Mouse (Mus musculus): ENCODE results near the gene Pwp1. TPM values are rescaled to one million over a fixed set of nuclear protein-coding genes. Genes with fewer than 3 reads are reported as not detected.

Gene Pwp1
- polyA plus RNA-seq, 1 experiment: 37.7 TPM

DNA sequence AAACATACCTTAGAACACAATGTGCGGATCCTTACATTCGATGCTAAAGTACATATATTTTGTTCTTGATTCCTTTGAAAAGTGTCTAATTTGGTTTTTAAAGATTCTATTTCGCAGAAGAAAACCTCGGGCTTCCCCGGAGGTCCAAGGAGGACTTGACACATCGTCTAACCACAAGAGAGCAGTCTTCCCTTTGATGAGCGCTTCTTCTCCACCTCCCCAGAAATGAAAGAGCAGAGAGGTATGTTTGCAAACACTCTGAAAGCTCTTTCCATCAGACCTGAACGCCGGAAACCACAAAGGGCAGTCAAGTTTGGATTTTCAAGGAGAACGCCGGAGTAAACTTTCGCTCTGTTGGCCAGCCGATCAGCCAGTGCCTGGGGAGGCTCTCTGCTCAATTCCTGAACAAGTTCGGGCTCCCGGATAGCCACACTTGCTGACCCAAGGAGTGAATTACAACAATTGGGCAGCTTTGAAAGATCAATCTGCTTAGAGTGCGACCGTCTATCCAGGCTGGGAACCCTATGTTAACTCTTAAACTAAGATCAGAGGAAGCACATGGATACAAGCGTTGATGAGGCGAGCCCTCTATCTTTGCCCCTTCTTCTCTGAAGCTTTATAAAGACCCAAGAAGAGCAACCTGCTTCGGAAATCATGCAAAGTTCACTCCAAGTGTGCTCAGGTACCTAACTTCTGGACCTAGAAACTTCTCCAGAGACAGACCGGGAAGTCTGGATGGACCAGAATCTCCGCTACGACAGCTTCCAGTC lies 98.6 kb downstream of the Pwp1 start, which contains the start of gene Ascl4:
TSS of gene Ascl4 (plus strand) at position 6 of the 770 bp plus-strand sequence.
- no peaks in the 10 kb centered on the region for H3K79me3 ChIP-seq (ENCODE audit: low read depth)
- no peaks in the 10 kb centered on the region for H3K36me3 ChIP-seq (ENCODE audit: control insufficient read depth, insufficient read depth)
- no peak for TF ChIP-seq MYOG (IDR thresholded peaks at IDR 0.05; ENCODE audit: control insufficient read depth, extremely low read depth, insufficient read length)
- no peak for TF ChIP-seq CTCF (IDR thresholded peaks at IDR 0.05; ENCODE audit: control insufficient read depth, insufficient read depth, insufficient read length)
- TF ChIP-seq MYOD1 (IDR thresholded peaks at IDR 0.05; ENCODE audit: control insufficient read depth, insufficient read length, low read depth): no peak
- no peak for TF ChIP-seq MAX (IDR thresholded peaks at IDR 0.05)
- no peak for TF ChIP-seq USF1 (IDR thresholded peaks at IDR 0.05; ENCODE audit: low read depth)
- TF ChIP-seq FOSL1 (IDR thresholded peaks at IDR 0.05; ENCODE audit: insufficient read depth, low read length, poor library complexity, severe bottlenecking): no peak
- TF ChIP-seq CEBPB (IDR thresholded peaks at IDR 0.05; ENCODE audit: low read depth): no peak
- no peak within 1 kb of the TSS for H3K4me3 ChIP-seq (ENCODE audit: insufficient read depth, poor library complexity, severe bottlenecking)
- peaks cover 18% of the 10 kb centered on the region for H3K27me3 ChIP-seq (ENCODE audit: control insufficient read depth, insufficient read depth, insufficient read length)
- H3ac ChIP-seq (ENCODE audit: control insufficient read depth, insufficient read length, low read depth): no peak within 1 kb of the TSS
- no peaks in the 10 kb centered on the region for H3K79me2 ChIP-seq (ENCODE audit: control insufficient read depth, insufficient read depth)

DNA sequence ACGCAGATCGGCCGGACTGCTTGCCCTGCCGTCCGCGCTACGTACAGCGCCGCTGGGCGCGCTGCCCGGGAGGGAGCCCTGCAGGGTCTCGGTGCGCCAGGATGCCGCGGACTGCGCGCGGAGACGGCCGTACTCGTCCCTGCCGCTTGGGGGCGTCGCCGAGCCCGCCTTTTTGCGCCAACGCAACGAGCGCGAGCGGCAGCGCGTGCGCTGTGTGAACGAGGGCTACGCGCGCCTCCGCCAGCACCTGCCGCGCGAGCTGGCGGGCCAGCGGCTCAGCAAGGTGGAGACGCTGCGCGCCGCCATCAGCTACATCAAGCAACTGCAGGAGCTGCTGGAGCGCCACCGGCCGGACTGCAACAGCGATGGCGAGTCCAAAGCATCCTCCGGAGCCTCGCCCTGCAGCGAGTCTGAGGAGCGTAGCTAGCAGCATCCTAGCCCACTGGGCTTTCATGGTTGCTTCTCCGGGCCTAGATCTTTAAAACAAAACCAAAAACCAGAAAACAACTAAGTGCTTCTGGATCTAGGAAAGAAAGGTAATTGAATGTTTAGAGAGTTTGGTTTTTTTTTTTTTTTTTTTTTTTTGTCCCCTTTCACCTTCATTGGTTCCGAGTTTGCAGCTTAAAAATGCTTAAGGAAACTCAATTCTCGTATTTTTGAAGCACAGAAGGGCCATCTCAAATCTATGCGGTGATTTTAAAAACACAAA lies 99.4 kb downstream of the Pwp1 start:
- TF ChIP-seq MYOG (IDR thresholded peaks at IDR 0.05; ENCODE audit: control insufficient read depth, extremely low read depth, insufficient read length) (no peak), CTCF (IDR thresholded peaks at IDR 0.05; ENCODE audit: control insufficient read depth, insufficient read depth, insufficient read length) (no peak), MAX (IDR thresholded peaks at IDR 0.05) (no peak), CEBPB (IDR thresholded peaks at IDR 0.05; ENCODE audit: low read depth) (no peak), MYOD1 (IDR thresholded peaks at IDR 0.05; ENCODE audit: control insufficient read depth, insufficient read length, low read depth) (no peak), FOSL1 (IDR thresholded peaks at IDR 0.05; ENCODE audit: insufficient read depth, low read length, poor library complexity, severe bottlenecking) (no peak), USF1 (IDR thresholded peaks at IDR 0.05; ENCODE audit: low read depth) (no peak)
- Histone ChIP-seq H3K4me3 (ENCODE audit: insufficient read depth, poor library complexity, severe bottlenecking) (no peak overlapping the region), H3K79me2 (ENCODE audit: control insufficient read depth, insufficient read depth) (no peaks in the 10 kb centered on the region), H3K36me3 (ENCODE audit: control insufficient read depth, insufficient read depth) (no peaks in the 10 kb centered on the region), H3ac (ENCODE audit: control insufficient read depth, insufficient read length, low read depth) (no peak overlapping the region), H3K79me3 (ENCODE audit: low read depth) (no peaks in the 10 kb centered on the region), H3K27me3 (ENCODE audit: control insufficient read depth, insufficient read depth, insufficient read length) (peaks cover 18% of the 10 kb centered on the region)

DNA sequence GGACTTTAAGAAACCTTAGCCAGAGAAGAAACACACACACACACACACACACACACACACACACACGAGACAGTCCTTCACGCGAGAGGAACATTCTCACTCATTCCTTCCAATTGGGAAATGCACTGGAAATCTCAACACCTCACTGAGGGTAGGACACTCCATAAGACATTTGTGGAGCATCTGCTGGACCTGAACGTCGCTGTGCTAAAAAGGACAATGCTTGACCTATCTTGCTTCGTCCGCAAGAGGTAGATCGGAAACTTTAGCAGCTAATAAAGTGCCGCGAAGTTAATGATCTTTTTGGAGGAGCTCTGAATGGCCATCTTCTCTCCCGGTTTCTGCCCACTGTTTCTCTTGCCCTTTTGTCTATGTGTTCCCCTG lies 99.9 kb downstream of the Pwp1 start:
- no peak overlapping the region for H3K4me3 ChIP-seq (ENCODE audit: insufficient read depth, poor library complexity, severe bottlenecking)

DNA sequence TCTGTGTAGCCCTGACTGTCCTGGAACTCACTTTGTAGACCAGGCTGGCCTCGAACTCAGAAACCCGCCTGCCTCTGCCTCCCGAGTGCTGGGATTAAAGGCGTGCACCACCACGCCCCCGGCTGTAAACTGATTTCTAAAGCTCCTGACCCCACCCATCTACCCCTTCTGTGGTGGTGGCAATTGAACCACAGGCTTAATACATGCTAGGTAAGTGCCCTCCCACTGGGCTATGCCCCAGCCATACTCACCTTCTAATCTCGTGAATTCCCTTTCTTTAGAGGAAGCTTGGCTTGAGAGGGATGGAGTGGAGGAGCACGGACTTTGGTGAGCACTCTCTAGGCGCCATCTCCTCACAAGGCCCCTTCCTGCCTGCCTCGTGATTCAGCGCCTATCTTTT lies 100.7 kb downstream of the Pwp1 start:
- no peak overlapping the region for H3K4me3 ChIP-seq (ENCODE audit: insufficient read depth, poor library complexity, severe bottlenecking)
- no peaks in the 10 kb centered on the region for H3K79me3 ChIP-seq (ENCODE audit: low read depth)
- H3K27me3 ChIP-seq (ENCODE audit: control insufficient read depth, insufficient read depth, insufficient read length): peaks cover 12% of the 10 kb centered on the region
- TF ChIP-seq CTCF (IDR thresholded peaks at IDR 0.05; ENCODE audit: control insufficient read depth, insufficient read depth, insufficient read length) (no peak), MYOD1 (IDR thresholded peaks at IDR 0.05; ENCODE audit: control insufficient read depth, insufficient read length, low read depth) (no peak), FOSL1 (IDR thresholded peaks at IDR 0.05; ENCODE audit: insufficient read depth, low read length, poor library complexity, severe bottlenecking) (no peak), CEBPB (IDR thresholded peaks at IDR 0.05; ENCODE audit: low read depth) (no peak), USF1 (IDR thresholded peaks at IDR 0.05; ENCODE audit: low read depth) (no peak), MAX (IDR thresholded peaks at IDR 0.05) (no peak), MYOG (IDR thresholded peaks at IDR 0.05; ENCODE audit: control insufficient read depth, extremely low read depth, insufficient read length) (no peak)
- H3ac ChIP-seq (ENCODE audit: control insufficient read depth, insufficient read length, low read depth): no peak overlapping the region
- H3K36me3 ChIP-seq (ENCODE audit: control insufficient read depth, insufficient read depth): no peaks in the 10 kb centered on the region
- H3K79me2 ChIP-seq (ENCODE audit: control insufficient read depth, insufficient read depth): no peaks in the 10 kb centered on the region

More for the DNA sequence above, 99.9 kb downstream of the Pwp1 start:
- Histone ChIP-seq H3ac (ENCODE audit: control insufficient read depth, insufficient read length, low read depth) (no peak overlapping the region), H3K79me2 (ENCODE audit: control insufficient read depth, insufficient read depth) (no peaks in the 10 kb centered on the region), H3K36me3 (ENCODE audit: control insufficient read depth, insufficient read depth) (no peaks in the 10 kb centered on the region), H3K27me3 (ENCODE audit: control insufficient read depth, insufficient read depth, insufficient read length) (peaks cover 17% of the 10 kb centered on the region), H3K79me3 (ENCODE audit: low read depth) (no peaks in the 10 kb centered on the region)
- TF ChIP-seq FOSL1 (IDR thresholded peaks at IDR 0.05; ENCODE audit: insufficient read depth, low read length, poor library complexity, severe bottlenecking) (no peak), USF1 (IDR thresholded peaks at IDR 0.05; ENCODE audit: low read depth) (no peak), CTCF (IDR thresholded peaks at IDR 0.05; ENCODE audit: control insufficient read depth, insufficient read depth, insufficient read length) (no peak), MAX (IDR thresholded peaks at IDR 0.05) (no peak), MYOD1 (IDR thresholded peaks at IDR 0.05; ENCODE audit: control insufficient read depth, insufficient read length, low read depth) (no peak), MYOG (IDR thresholded peaks at IDR 0.05; ENCODE audit: control insufficient read depth, extremely low read depth, insufficient read length) (no peak), CEBPB (IDR thresholded peaks at IDR 0.05; ENCODE audit: low read depth) (no peak)

DNA sequence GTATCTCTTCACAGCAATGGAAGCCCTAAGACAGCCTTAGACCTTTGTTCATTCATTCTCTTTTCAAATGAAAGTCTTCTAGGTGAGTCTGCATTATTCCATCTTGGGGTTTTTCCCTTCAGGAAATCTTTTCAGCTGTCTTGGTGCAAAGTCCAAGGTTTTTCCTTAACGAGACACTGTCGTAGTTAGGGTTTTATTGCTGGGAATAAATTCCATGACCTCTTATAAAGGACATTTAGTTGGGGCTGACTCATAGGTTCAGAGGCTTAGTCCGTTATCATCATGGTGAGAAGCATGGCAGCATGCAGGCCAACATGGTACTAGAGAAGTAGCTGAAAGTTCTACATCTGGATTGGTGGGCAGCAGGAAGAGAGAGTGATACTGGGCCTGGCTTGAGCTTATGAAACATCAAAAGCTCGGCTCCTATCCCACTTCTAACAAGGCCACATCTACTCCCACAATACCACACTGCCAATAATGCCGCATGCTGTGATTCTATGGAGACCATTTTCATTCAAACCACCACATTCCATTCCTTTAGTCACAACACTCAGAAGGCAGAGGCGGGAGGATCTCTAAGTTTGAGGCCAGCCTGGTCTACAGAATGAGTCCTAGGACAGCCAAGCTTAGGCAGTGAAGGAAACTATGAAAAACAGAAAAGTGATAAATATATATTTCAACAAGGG lies 107.1 kb downstream of the Pwp1 start:
- H3K36me3 ChIP-seq (ENCODE audit: control insufficient read depth, insufficient read depth): peaks cover 61% of the 10 kb centered on the region
- no peak overlapping the region for H3K4me3 ChIP-seq (ENCODE audit: insufficient read depth, poor library complexity, severe bottlenecking)
- no peaks in the 10 kb centered on the region for H3K79me2 ChIP-seq (ENCODE audit: control insufficient read depth, insufficient read depth)
- no peak overlapping the region for H3ac ChIP-seq (ENCODE audit: control insufficient read depth, insufficient read length, low read depth)
- no peak for TF ChIP-seq CEBPB (IDR thresholded peaks at IDR 0.05; ENCODE audit: low read depth)
- no peak for TF ChIP-seq MYOD1 (IDR thresholded peaks at IDR 0.05; ENCODE audit: control insufficient read depth, insufficient read length, low read depth)
- no peak for TF ChIP-seq USF1 (IDR thresholded peaks at IDR 0.05; ENCODE audit: low read depth)
- no peak for TF ChIP-seq MAX (IDR thresholded peaks at IDR 0.05)
- no peaks in the 10 kb centered on the region for H3K27me3 ChIP-seq (ENCODE audit: control insufficient read depth, insufficient read depth, insufficient read length)
- H3K79me3 ChIP-seq (ENCODE audit: low read depth): no peaks in the 10 kb centered on the region

Other genes with a start within 250 kb of the Pwp1 start
- 18.0 TPM for gene Prdm4, start 87.6 kb downstream of the Pwp1 start, polyA plus RNA-seq (2012; fragmentation: generic; extraction: Trizol)
- gene Ascl4, start 98.2 kb downstream of the Pwp1 start, polyA plus RNA-seq (2012; fragmentation: generic; extraction: Trizol): not detected
- 155 TPM for gene Rtcb, start 128.3 kb downstream of the Pwp1 start, polyA plus RNA-seq (2012; fragmentation: generic; extraction: Trizol)
- gene Bpifc, start 182.4 kb downstream of the Pwp1 start, polyA plus RNA-seq (2012; fragmentation: generic; extraction: Trizol): not detected
- 7.7 TPM for gene Fbxo7, start 192.5 kb downstream of the Pwp1 start, polyA plus RNA-seq (2012; fragmentation: generic; extraction: Trizol)